Mouse (Mus musculus) telencephalon, adult 2 months (tissue): ENCODE measurements around the gene Stat2.

ENCODE experiments used
- DNase-seq: peaks from one replicate; pipeline ENCODE4 v3.0.0-alpha.2; 2011; ENCODE audit warnings: low read depth, low spot score

Stat2 gene

GRCm38 (mm10) chr10:128338948-128339347 lies 68.6 kb downstream of the Stat2 start:
- DNase-seq = no peak

DNA sequence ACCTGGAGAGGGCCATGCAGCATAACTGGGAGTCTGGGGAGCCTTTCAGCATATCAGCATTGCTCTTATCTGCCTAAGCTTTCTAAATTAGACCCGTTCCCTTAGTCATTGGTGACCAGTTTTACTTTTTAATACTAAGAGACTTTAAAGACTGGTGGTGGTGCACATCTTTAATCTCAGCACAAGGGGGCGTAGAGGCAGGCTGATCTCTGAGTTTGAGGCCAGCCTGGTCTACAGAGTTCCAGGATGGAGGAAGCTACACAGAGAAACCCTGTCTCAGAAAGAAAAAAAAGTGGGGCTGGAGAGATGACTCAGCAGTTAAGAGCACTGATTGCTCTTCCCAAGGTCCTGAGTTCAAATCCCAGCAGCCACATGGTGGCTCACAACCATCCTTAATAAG lies 69.9 kb downstream of the Stat2 start:
- DNase-seq = no peak
